Mouse (Mus musculus) MEL (cell line): ENCODE data around the gene Pjvk. TPM values are rescaled to one million over a fixed set of nuclear protein-coding genes. Genes with fewer than 3 reads are reported as not detected.
"Not testable (repeated sequence)": the region's sequence is repeated elsewhere in the genome, so short reads cannot be mapped to it uniquely, and the experiment has no call there.

Experiments used
- DNase-seq: peaks from one replicate; pipeline ENCODE4 v3.0.0; 2011; ENCODE audit warnings: low read depth, low spot score
- H3K27ac ChIP-seq: 2 replicates; pipeline ENCODE4 v1.5.1; 2012; ENCODE audit warnings: low read depth, mild to moderate bottlenecking, control low read depth, low read length, moderate library complexity; ENCODE audit not compliant: control insufficient read depth
- H3K27me3 ChIP-seq, 2 experiments: fragments of 150-350 bp in 1 of 2; sonication (generic) in 1 of 2; 2 replicates each; pipeline ENCODE4 v1.6.1; 2012; ENCODE audit warnings: low read length in 2 of 2, mild to moderate bottlenecking in 2 of 2, improper control_type of control experiment in 1 of 2, moderate library complexity in 1 of 2; ENCODE audit not compliant: insufficient read depth in 2 of 2, control insufficient read depth in 1 of 2
- H3K36me3 ChIP-seq, 2 experiments: 2 replicates each; pipeline ENCODE4 v1.6.1; 2012 to 2014; ENCODE audit warnings: low read length in 2 of 2, improper control_type of control experiment in 1 of 2, inconsistent platforms in 1 of 2, mild to moderate bottlenecking in 1 of 2; ENCODE audit not compliant: insufficient read depth in 2 of 2, control insufficient read depth in 1 of 2
- H3K4me1 ChIP-seq, 2 experiments: fragments of 150-350 bp in 1 of 2; sonication (generic) in 1 of 2; 2 replicates each; pipeline ENCODE4 v1.6.1; 2012; ENCODE audit warnings: low read length in 2 of 2, improper control_type of control experiment in 1 of 2, mild to moderate bottlenecking in 1 of 2; ENCODE audit not compliant: insufficient read depth in 2 of 2, control insufficient read depth in 1 of 2
- H3K4me3 ChIP-seq, 2 experiments: fragments of 150-350 bp in 1 of 2; sonication (generic) in 1 of 2; 2 replicates each; pipeline ENCODE4 v1.5.1; 2012; ENCODE audit warnings: low read depth in 2 of 2, low read length in 2 of 2, mild to moderate bottlenecking in 2 of 2, moderate library complexity in 2 of 2, control low read depth in 1 of 2, improper control_type of control experiment in 1 of 2; ENCODE audit not compliant: control insufficient read depth in 1 of 2, insufficient read depth in 1 of 2
- H3K79me2 ChIP-seq: 2 replicates; pipeline ENCODE4 v1.6.1; 2012; ENCODE audit warnings: mild to moderate bottlenecking, low read length, moderate library complexity; ENCODE audit not compliant: control insufficient read depth, poor library complexity, insufficient read depth
- H3K9ac ChIP-seq: 2 replicates; pipeline ENCODE4 v1.6.1; 2012; ENCODE audit warnings: low read depth, mild to moderate bottlenecking, control low read depth, low read length, moderate library complexity; ENCODE audit not compliant: control insufficient read depth, poor library complexity, severe bottlenecking
- H3K9me3 ChIP-seq: fragments of 150-350 bp; sonication (generic); replicated peaks from 2 replicates; pipeline ENCODE4 v1.6.1; 2012; ENCODE audit warnings: mild to moderate bottlenecking, low read length, improper control_type of control experiment, moderate library complexity; ENCODE audit not compliant: insufficient read depth
- CHD2 ChIP-seq: IDR thresholded peaks from 2 replicates; pipeline ENCODE4 v1.6.1; 2011; ENCODE audit warnings: low read length, improper control_type of control experiment
- ELF1 ChIP-seq: IDR thresholded peaks from 2 replicates; pipeline ENCODE4 v1.6.1; 2014; ENCODE audit warnings: low read depth, mild to moderate bottlenecking, inconsistent platforms, low read length, improper control_type of control experiment, moderate library complexity
- EP300 ChIP-seq, 2 experiments: IDR thresholded peaks; 2 replicates each; pipeline ENCODE4 v1.6.1; 2011; ENCODE audit warnings: improper control_type of control experiment in 2 of 2, low read length in 2 of 2, low read depth in 1 of 2, mild to moderate bottlenecking in 1 of 2
- ETS1 ChIP-seq: IDR thresholded peaks from 2 replicates; pipeline ENCODE4 v1.6.1; 2012; ENCODE audit warnings: low read depth, mild to moderate bottlenecking, inconsistent platforms, low read length, improper control_type of control experiment, moderate library complexity
- GABPA ChIP-seq: IDR thresholded peaks from 2 replicates; pipeline ENCODE4 v1.6.1; 2012; ENCODE audit warnings: low read depth, mild to moderate bottlenecking, inconsistent platforms, low read length, improper control_type of control experiment, moderate library complexity
- GATA1 ChIP-seq: IDR thresholded peaks from 2 replicates; pipeline ENCODE4 v1.6.1; 2011; ENCODE audit warnings: low read depth, low read length, improper control_type of control experiment
- HCFC1 ChIP-seq: IDR thresholded peaks from 2 replicates; pipeline ENCODE4 v1.6.1; 2012; ENCODE audit warnings: low read depth, mild to moderate bottlenecking, inconsistent platforms, low read length, improper control_type of control experiment, moderate library complexity
- MAFK ChIP-seq: IDR thresholded peaks from 2 replicates; pipeline ENCODE4 v1.6.1; 2011; ENCODE audit warnings: low read depth, mild to moderate bottlenecking, low read length, improper control_type of control experiment, borderline replicate concordance
- MAX ChIP-seq: IDR thresholded peaks from 2 replicates; pipeline ENCODE4 v1.6.1; 2011; ENCODE audit warnings: low read length, improper control_type of control experiment
- MAZ ChIP-seq: IDR thresholded peaks from 2 replicates; pipeline ENCODE4 v1.6.1; 2012; ENCODE audit warnings: low read depth, mild to moderate bottlenecking, inconsistent platforms, low read length, improper control_type of control experiment
- MYC ChIP-seq: IDR thresholded peaks from 2 replicates; pipeline ENCODE4 v1.6.1; 2011; ENCODE audit warnings: low read depth, mild to moderate bottlenecking, low read length, improper control_type of control experiment, moderate library complexity
- RAD21 ChIP-seq: IDR thresholded peaks from 2 replicates; pipeline ENCODE4 v1.6.1; 2011; ENCODE audit warnings: mild to moderate bottlenecking, low read depth, low read length, improper control_type of control experiment
- RCOR1 ChIP-seq: IDR thresholded peaks from 2 replicates; pipeline ENCODE4 v1.6.1; 2012; ENCODE audit warnings: low read depth, mild to moderate bottlenecking, inconsistent platforms, low read length, improper control_type of control experiment
- SIN3A ChIP-seq: IDR thresholded peaks from 2 replicates; pipeline ENCODE4 v1.6.1; 2012; ENCODE audit warnings: low read length, improper control_type of control experiment, inconsistent platforms
- TBP ChIP-seq: IDR thresholded peaks from 2 replicates; pipeline ENCODE4 v1.8.0; 2011; ENCODE audit warnings: low read depth, low read length, improper control_type of control experiment
- TCF12 ChIP-seq: IDR thresholded peaks from 2 replicates; pipeline ENCODE4 v1.6.1; 2014; ENCODE audit warnings: low read depth, mild to moderate bottlenecking, inconsistent platforms, low read length, improper control_type of control experiment, moderate library complexity
- UBTF ChIP-seq: IDR thresholded peaks from 2 replicates; pipeline ENCODE4 v1.6.1; 2012; ENCODE audit warnings: low read depth, mild to moderate bottlenecking, inconsistent platforms, low read length, improper control_type of control experiment, moderate library complexity, borderline replicate concordance; ENCODE audit not compliant: insufficient read depth
- USF1 ChIP-seq: IDR thresholded peaks from 2 replicates; pipeline ENCODE4 v1.6.1; 2014; ENCODE audit warnings: low read depth, mild to moderate bottlenecking, inconsistent platforms, low read length, improper control_type of control experiment, moderate library complexity
- USF2 ChIP-seq, 2 experiments: IDR thresholded peaks; 2 replicates each; pipeline ENCODE4 v1.6.1; 2011 to 2012; ENCODE audit warnings: improper control_type of control experiment in 2 of 2, low read length in 2 of 2, borderline replicate concordance in 1 of 2, inconsistent platforms in 1 of 2, low read depth in 1 of 2, mild to moderate bottlenecking in 1 of 2; ENCODE audit not compliant: insufficient read depth in 1 of 2
- ZC3H11A ChIP-seq: IDR thresholded peaks from 2 replicates; pipeline ENCODE4 v1.6.1; 2012; ENCODE audit warnings: low read depth, mild to moderate bottlenecking, inconsistent platforms, low read length, improper control_type of control experiment
- ZNF384 ChIP-seq: IDR thresholded peaks from 2 replicates; pipeline ENCODE4 v1.6.1; 2012; ENCODE audit warnings: low read depth, mild to moderate bottlenecking, inconsistent platforms, low read length, improper control_type of control experiment
- polyA plus RNA-seq, 2 experiments: library from polyadenylated mRNA; stranded (reverse) in 1 of 2; unstranded in 1 of 2; fragments of >175 nt in 1 of 2; fragments of >200 nt in 1 of 2; gene quantifications; 2 replicates each; pipeline versions ENCODE4 v1.2.1 to v1.2.4; 2012; ENCODE audit warnings: low replicate concordance in 2 of 2, low read depth in 1 of 2; ENCODE audit not compliant: insufficient read length in 2 of 2, insufficient read depth in 1 of 2, missing spikeins in 1 of 2
- total RNA-seq: library from RNA; depleted of rRNA; stranded (reverse); fragments of 300-350 nt; gene quantifications from 2 replicates; pipeline ENCODE4 v1.2.3, GENCODE M21; 2012

The Pjvk gene
- total and polyA plus RNA-seq, 3 experiments = 0.07 TPM; not detected in 2

DNA sequence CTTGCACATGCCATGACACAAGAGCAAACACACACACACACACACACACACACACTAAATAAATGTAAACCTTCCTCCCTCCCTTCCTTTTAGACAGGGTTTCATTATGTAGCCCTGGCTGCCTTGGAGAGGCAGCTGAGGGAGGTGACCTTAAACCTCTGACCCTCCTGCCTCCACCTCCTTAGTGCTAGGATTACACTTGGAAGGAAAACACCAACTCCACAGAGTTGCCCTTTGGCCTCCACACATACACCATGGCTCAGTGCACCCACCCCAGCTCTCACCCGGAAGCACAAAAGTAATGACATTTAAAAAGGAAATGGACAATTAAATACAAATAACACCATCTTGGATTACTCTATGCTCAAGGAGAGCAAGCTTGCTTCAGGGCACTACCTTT is 26.6 kb upstream of the Pjvk start:
- peaks cover 0 to 4% of the 10 kb centered on the region in 2 experiments; a peak in 1 of 4 replicates for H3K4me1 ChIP-seq
- no peak overlapping the region for H3K4me3 ChIP-seq
- H3K9me3 ChIP-seq = no peaks in the 10 kb centered on the region; the same call in 1 of the 2 replicates
- H3K27me3 ChIP-seq = no peaks in the 10 kb centered on the region
- H3K27ac ChIP-seq = no peak overlapping the region
- DNase-seq = no peak
- no peak overlapping the region for H3K9ac ChIP-seq
- H3K79me2 ChIP-seq = no peaks in the 10 kb centered on the region
- peaks cover 0 to 3% of the 10 kb centered on the region in 2 experiments; a peak in 2 of 4 replicates for H3K36me3 ChIP-seq
- TF ChIP-seq HCFC1 (no peak), GABPA (no peak), TCF12 (no peak), ELF1 (no peak), MYC (no peak), SIN3A (no peak), TBP (no peak), UBTF (no peak), ZC3H11A (no peak), ZNF384 (no peak), USF1 (no peak), CHD2 (no peak), MAFK (no peak), MAZ (no peak), MAX (no peak), RAD21 (no peak), USF2 (IDR thresholded peaks at IDR 0.05; ENCODE audit: borderline replicate concordance in 1 of 2, insufficient read depth in 1 of 2, low read depth in 1 of 2, low read length in 2 of 2) (no peak), ETS1 (no peak)
- TF ChIP-seq, all 39 proteins: peak for 0

DNA sequence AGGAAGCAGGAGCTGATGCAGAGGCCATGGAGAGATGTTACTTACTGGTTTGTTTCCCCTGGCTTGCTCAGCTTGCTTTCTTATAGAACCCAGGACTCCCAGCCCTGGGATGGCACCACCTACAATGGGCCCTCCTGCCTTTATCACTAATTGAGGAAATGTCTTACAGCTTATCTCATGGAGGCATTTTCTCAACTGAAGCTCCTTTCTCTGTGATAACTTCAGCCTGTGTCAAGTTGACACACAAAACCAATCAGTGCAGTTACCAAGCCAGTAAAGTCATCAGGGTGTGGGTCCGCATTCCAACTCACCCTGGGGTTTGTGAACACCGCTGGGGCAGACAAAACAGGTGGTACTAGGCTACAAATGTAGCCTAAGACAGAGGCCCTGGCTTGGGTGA is 26.0 kb upstream of the Pjvk start:
- not testable (repeated sequence) for H3K9ac ChIP-seq, H3K27ac ChIP-seq, H3K4me1 ChIP-seq, H3K36me3 ChIP-seq, H3K4me3 ChIP-seq, H3K79me2 ChIP-seq, DNase-seq, H3K27me3 ChIP-seq, H3K9me3 ChIP-seq
- TF ChIP-seq TCF12 (0 out of 2 replicates have a peak, but pooled peaks have one; percentile 26), EP300 (IDR thresholded peaks at IDR 0.05; ENCODE audit: low read depth in 1 of 2, low read length in 2 of 2) (peak in 1 of 2 experiments; percentile 59; a peak in 1 of 4 replicates), RCOR1 (peak; percentile 72), GATA1 (peak; percentile 50; the same call in 1 of the 2 replicates)
